Mouse (Mus musculus) forebrain, embryonic 10.5 days (tissue): ENCODE data around the gene Ctr9. TPM values are rescaled to one million over a fixed set of nuclear protein-coding genes. Genes with fewer than 3 reads are reported as not detected.
A peak's percentile ranks its signal among the peaks of the same experiment; 100 is the strongest.

ENCODE experiments used
- DNase-seq: peaks from one replicate; pipeline ENCODE4 v3.0.0-alpha.2; 2017; ENCODE audit warnings: low spot score; ENCODE audit errors: extremely low spot score
- H3K27ac ChIP-seq: fragments of 300-500 bp; sonication (generic); 2 replicates; pipeline ENCODE4 v1.5.1; 2016; ENCODE audit warnings: mild to moderate bottlenecking
- H3K27me3 ChIP-seq: fragments of 300-500 bp; sonication (generic); 2 replicates; pipeline ENCODE4 v1.6.1; 2016; ENCODE audit warnings: mild to moderate bottlenecking; ENCODE audit not compliant: poor library complexity, severe bottlenecking
- H3K36me3 ChIP-seq: fragments of 300-500 bp; sonication (generic); replicated peaks from 2 replicates; pipeline ENCODE4 v1.6.1; 2016; ENCODE audit warnings: mild to moderate bottlenecking, moderate library complexity
- H3K4me1 ChIP-seq: fragments of 300-500 bp; sonication (generic); 2 replicates; pipeline ENCODE4 v1.6.1; 2016
- H3K4me3 ChIP-seq: fragments of 300-500 bp; sonication (generic); 2 replicates; pipeline ENCODE4 v1.5.1; 2016; ENCODE audit warnings: mild to moderate bottlenecking, moderate library complexity
- H3K9me3 ChIP-seq: fragments of 300-500 bp; sonication (generic); 2 replicates; pipeline ENCODE4 v1.6.1; 2016; ENCODE audit warnings: mild to moderate bottlenecking, moderate library complexity
- WGBS: fragments of 180-500 bp; shearing (Covaris S2); methylation state at CpG from one replicate; pipeline ENCODE4 v1.1.7; 2016; 5-methylcytosine and 5-hydroxymethylcytosine counted together
- polyA plus RNA-seq: library from polyadenylated mRNA; unstranded; fragments of >200 nt; fragmentation: Nextera tagmentation; extraction: Ambion mirVana; gene quantifications from 2 replicates; pipeline ENCODE4 v1.2.1, GENCODE M21; 2016

Gene Ctr9
- 76.3 and 82.6 TPM in 2 replicates for polyA plus RNA-seq

GRCm38 (mm10) chr7:111028281-111029045 is at the start of gene Ctr9:
TSS of gene Ctr9 (plus strand) at chr7:111028951.
- H3K9me3 ChIP-seq = no peaks in the 10 kb centered on the region
- no peaks in the 10 kb centered on the region for H3K27me3 ChIP-seq
- 9% methylated on average over 45 of the region's 45 CpGs for WGBS
- peak within 1 kb of the TSS; percentile 93 for H3K27ac ChIP-seq
- H3K36me3 ChIP-seq = peaks cover 35% of the 10 kb centered on the region
- DNase-seq = peak; percentile 94
- peaks cover 30% of the 10 kb centered on the region for H3K4me1 ChIP-seq
- H3K4me3 ChIP-seq = peak within 1 kb of the TSS; percentile 93

- 0 out of 2 replicates have a peak overlapping the region, but pooled peaks have one; percentile 36 for H3K27ac ChIP-seq
- H3K9me3 ChIP-seq = no peaks in the 10 kb centered on the region
- no peak overlapping the region for H3K4me3 ChIP-seq
- DNase-seq = no peak
- peaks cover 30% of the 10 kb centered on the region for H3K4me1 ChIP-seq
- WGBS = 85% methylated on average over 8 of the region's 8 CpGs
- no peaks in the 10 kb centered on the region for H3K36me3 ChIP-seq
- H3K27me3 ChIP-seq = no peaks in the 10 kb centered on the region
Measured at GRCm38 (mm10) chr7:110981036-110981435, 47.7 kb upstream of the Ctr9 start.

GRCm38 (mm10) chr7:110982053-110982705 is 46.6 kb upstream of the Ctr9 start, which contains the start of gene Mrvi1:
TSS of gene Mrvi1 (minus strand) at chr7:110982461.
- Histone ChIP-seq H3K4me3 (no peak within 1 kb of the TSS), H3K4me1 (peaks cover 31% of the 10 kb centered on the region), H3K27me3 (no peaks in the 10 kb centered on the region), H3K9me3 (no peaks in the 10 kb centered on the region), H3K36me3 (no peaks in the 10 kb centered on the region), H3K27ac (0 out of 2 replicates have a peak within 1 kb of the TSS, but pooled peaks have one; percentile 7)
- DNase-seq = no peak
- 69% methylated on average over 7 of the region's 7 CpGs for whole genome bisulfite sequencing

GRCm38 (mm10) chr7:110982764-110983163 is 46.0 kb upstream of the Ctr9 start:
- no peaks in the 10 kb centered on the region for H3K27me3 ChIP-seq
- 55% methylated on average over 4 of the region's 4 CpGs for WGBS
- H3K27ac ChIP-seq = no peak overlapping the region
- DNase-seq = no peak
- H3K4me3 ChIP-seq = no peak overlapping the region
- H3K4me1 ChIP-seq = peaks cover 31% of the 10 kb centered on the region
- H3K9me3 ChIP-seq = no peaks in the 10 kb centered on the region
- no peaks in the 10 kb centered on the region for H3K36me3 ChIP-seq

- Histone ChIP-seq H3K27ac (no peak overlapping the region), H3K4me3 (no peak overlapping the region), H3K4me1 (peaks cover 31% of the 10 kb centered on the region), H3K36me3 (no peaks in the 10 kb centered on the region), H3K9me3 (no peaks in the 10 kb centered on the region), H3K27me3 (no peaks in the 10 kb centered on the region)
- WGBS = 86% methylated on average over 5 of the region's 5 CpGs
- DNase-seq = no peak
Measured at GRCm38 (mm10) chr7:110983621-110984020, 45.1 kb upstream of the Ctr9 start.

GRCm38 (mm10) chr7:110985581-110986265 is 43.0 kb upstream of the Ctr9 start:
- no peaks in the 10 kb centered on the region for H3K9me3 ChIP-seq
- H3K4me1 ChIP-seq = peaks cover 28% of the 10 kb centered on the region
- no peak for DNase-seq
- H3K27me3 ChIP-seq = no peaks in the 10 kb centered on the region
- H3K4me3 ChIP-seq = no peak overlapping the region
- WGBS = 66% methylated on average over 7 of the region's 7 CpGs
- H3K36me3 ChIP-seq = no peaks in the 10 kb centered on the region
- H3K27ac ChIP-seq = no peak overlapping the region

- Histone ChIP-seq H3K9me3 (no peaks in the 10 kb centered on the region), H3K4me1 (peaks cover 27% of the 10 kb centered on the region), H3K4me3 (no peak overlapping the region), H3K36me3 (no peaks in the 10 kb centered on the region), H3K27me3 (no peaks in the 10 kb centered on the region), H3K27ac (no peak overlapping the region)
- WGBS = 96% methylated on average over 3 of the region's 3 CpGs
- DNase-seq = no peak
Measured at GRCm38 (mm10) chr7:110988081-110988480, 40.7 kb upstream of the Ctr9 start.

- H3K9me3 ChIP-seq = no peaks in the 10 kb centered on the region
- DNase-seq = no peak
- no peak overlapping the region for H3K27ac ChIP-seq
- H3K36me3 ChIP-seq = no peaks in the 10 kb centered on the region
- no peaks in the 10 kb centered on the region for H3K27me3 ChIP-seq
- peaks cover 27% of the 10 kb centered on the region for H3K4me1 ChIP-seq
- no peak overlapping the region for H3K4me3 ChIP-seq
- 88% methylated on average over 5 of the region's 5 CpGs for WGBS
Measured at GRCm38 (mm10) chr7:110989286-110989879, 39.4 kb upstream of the Ctr9 start.

GRCm38 (mm10) chr7:110990356-110991220 is 38.2 kb upstream of the Ctr9 start:
- no peak for DNase-seq

GRCm38 (mm10) chr7:110991221-110991494 is 37.6 kb upstream of the Ctr9 start:
- DNase-seq = no peak
- Histone ChIP-seq H3K36me3 (no peaks in the 10 kb centered on the region), H3K9me3 (no peaks in the 10 kb centered on the region), H3K27ac (no peak overlapping the region), H3K27me3 (no peaks in the 10 kb centered on the region), H3K4me3 (no peak overlapping the region), H3K4me1 (peaks cover 21% of the 10 kb centered on the region)
- WGBS = 31% methylated on average over 4 of the region's 4 CpGs

More at GRCm38 (mm10) chr7:110990356-110991220, 38.2 kb upstream of the Ctr9 start:
- no peak overlapping the region for H3K4me3 ChIP-seq
- H3K36me3 ChIP-seq = no peaks in the 10 kb centered on the region
- H3K4me1 ChIP-seq = peaks cover 26% of the 10 kb centered on the region
- no peak overlapping the region for H3K27ac ChIP-seq
- 76% methylated on average over 5 of the region's 5 CpGs for WGBS
- H3K27me3 ChIP-seq = no peaks in the 10 kb centered on the region
- no peaks in the 10 kb centered on the region for H3K9me3 ChIP-seq

- Histone ChIP-seq H3K4me1 (no peaks in the 10 kb centered on the region), H3K27ac (no peak overlapping the region), H3K9me3 (no peaks in the 10 kb centered on the region), H3K27me3 (no peaks in the 10 kb centered on the region), H3K36me3 (no peaks in the 10 kb centered on the region), H3K4me3 (no peak overlapping the region)
- DNase-seq = no peak
- 91% methylated on average over 15 of the region's 15 CpGs for WGBS
Measured at GRCm38 (mm10) chr7:110998887-110999827, 29.6 kb upstream of the Ctr9 start.
